Mouse (Mus musculus) liver, embryonic 12.5 days (tissue): ENCODE results near the gene Klhl9. TPM values are rescaled to one million over a fixed set of nuclear protein-coding genes. Genes with fewer than 3 reads are reported as not detected.

Source experiments
- ATAC-seq: fragments of 200-750 bp; cut with Nextera tagmentation; 2 replicates; pipeline ENCODE4 v1.8.0; 2017; ENCODE audit warnings: moderate number of reproducible peaks, mild to moderate bottlenecking, moderate library complexity
- H3K27ac ChIP-seq: fragments of 300-500 bp; sonication (generic); 2 replicates; pipeline ENCODE4 v1.5.1; 2016; ENCODE audit warnings: mild to moderate bottlenecking
- H3K27me3 ChIP-seq: fragments of 300-500 bp; sonication (generic); replicated peaks from 2 replicates; pipeline ENCODE4 v1.6.1; 2016; ENCODE audit warnings: mild to moderate bottlenecking, moderate library complexity
- H3K36me3 ChIP-seq: fragments of 300-500 bp; sonication (generic); 2 replicates; pipeline ENCODE4 v1.6.1; 2016; ENCODE audit warnings: mild to moderate bottlenecking, moderate library complexity
- H3K4me1 ChIP-seq: fragments of 300-500 bp; sonication (generic); 2 replicates; pipeline ENCODE4 v1.6.1; 2016
- H3K4me2 ChIP-seq: fragments of 300-500 bp; sonication (generic); 2 replicates; pipeline ENCODE4 v1.6.1; 2016; ENCODE audit warnings: mild to moderate bottlenecking, moderate library complexity
- H3K4me3 ChIP-seq: fragments of 300-500 bp; sonication (generic); 2 replicates; pipeline ENCODE4 v1.5.1; 2016; ENCODE audit warnings: mild to moderate bottlenecking, moderate library complexity
- H3K9ac ChIP-seq: fragments of 300-500 bp; sonication (generic); 2 replicates; pipeline ENCODE4 v1.6.1; 2016; ENCODE audit warnings: mild to moderate bottlenecking, moderate library complexity
- H3K9me3 ChIP-seq: fragments of 300-500 bp; sonication (generic); replicated peaks from 2 replicates; pipeline ENCODE4 v1.6.1; 2016; ENCODE audit warnings: mild to moderate bottlenecking, moderate library complexity
- WGBS: fragments of 180-500 bp; shearing (Covaris S2); methylation state at CpG from one replicate; pipeline ENCODE4 v1.1.7; 2016; ENCODE audit not compliant: insufficient replicate concordance; 5-methylcytosine and 5-hydroxymethylcytosine counted together
- polyA plus RNA-seq: library from polyadenylated mRNA; unstranded; fragments of >200 nt; fragmentation: Nextera tagmentation; extraction: Ambion mirVana; gene quantifications from 2 replicates; pipeline ENCODE4 v1.2.1, GENCODE M21; 2016

The Klhl9 gene
- polyA plus RNA-seq, 1 experiment from 2014 or later, result 38.0 TPM

DNA sequence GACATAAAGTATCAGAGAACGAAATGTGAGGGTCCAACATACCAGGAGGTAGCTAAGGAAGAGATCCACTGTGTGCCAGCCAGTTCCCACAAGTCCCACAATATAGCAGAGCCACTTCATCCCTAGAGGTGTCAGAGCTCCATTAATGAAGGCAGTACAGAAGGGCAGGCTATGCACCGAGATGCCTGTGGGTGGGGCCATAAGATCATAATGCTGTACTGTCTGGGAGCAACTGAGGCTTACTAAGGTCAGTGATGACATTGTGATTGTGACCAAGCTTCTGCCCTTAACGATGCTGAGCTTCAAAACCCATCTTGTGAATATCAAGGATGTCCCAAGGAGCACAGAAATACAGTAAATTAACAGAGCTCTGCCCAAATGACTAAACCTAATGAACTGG lies 21.9 kb upstream of the Klhl9 start:
- H3K4me2 ChIP-seq, result no peak overlapping the region
- no peaks in the 10 kb centered on the region for H3K27me3 ChIP-seq
- H3K27ac ChIP-seq, result no peak overlapping the region
- no peaks in the 10 kb centered on the region for H3K36me3 ChIP-seq
- no peak for ATAC-seq
- no peaks in the 10 kb centered on the region for H3K4me1 ChIP-seq
- 55% methylated on average over 3 of the region's 3 CpGs for whole genome bisulfite sequencing
- no peak overlapping the region for H3K9ac ChIP-seq
- no peaks in the 10 kb centered on the region for H3K9me3 ChIP-seq
- no peak overlapping the region for H3K4me3 ChIP-seq

- H3K9me3 ChIP-seq, result no peaks in the 10 kb centered on the region
- H3K27me3 ChIP-seq, result no peaks in the 10 kb centered on the region
- no peak overlapping the region for H3K4me2 ChIP-seq
- WGBS, result 57% methylated on average over 7 of the region's 7 CpGs
- H3K36me3 ChIP-seq, result no peaks in the 10 kb centered on the region
- H3K9ac ChIP-seq, result no peak overlapping the region
- no peak overlapping the region for H3K4me3 ChIP-seq
- no peak for ATAC-seq
- H3K27ac ChIP-seq, result no peak overlapping the region
- H3K4me1 ChIP-seq, result no peaks in the 10 kb centered on the region
These were observed 20.6 kb upstream of the Klhl9 start for GRCm38 (mm10) chr4:88742771-88743371.

- no peak overlapping the region for H3K27ac ChIP-seq
- no peak for ATAC-seq
- H3K4me1 ChIP-seq, result no peaks in the 10 kb centered on the region
- H3K4me2 ChIP-seq, result no peak overlapping the region
- no peak overlapping the region for H3K4me3 ChIP-seq
- H3K9me3 ChIP-seq, result no peaks in the 10 kb centered on the region
- no peaks in the 10 kb centered on the region for H3K36me3 ChIP-seq
- H3K9ac ChIP-seq, result no peak overlapping the region
- no peaks in the 10 kb centered on the region for H3K27me3 ChIP-seq
- WGBS, result 31% methylated on average over 4 of the region's 4 CpGs
These were observed 19.2 kb upstream of the Klhl9 start for GRCm38 (mm10) chr4:88741426-88741825.

DNA sequence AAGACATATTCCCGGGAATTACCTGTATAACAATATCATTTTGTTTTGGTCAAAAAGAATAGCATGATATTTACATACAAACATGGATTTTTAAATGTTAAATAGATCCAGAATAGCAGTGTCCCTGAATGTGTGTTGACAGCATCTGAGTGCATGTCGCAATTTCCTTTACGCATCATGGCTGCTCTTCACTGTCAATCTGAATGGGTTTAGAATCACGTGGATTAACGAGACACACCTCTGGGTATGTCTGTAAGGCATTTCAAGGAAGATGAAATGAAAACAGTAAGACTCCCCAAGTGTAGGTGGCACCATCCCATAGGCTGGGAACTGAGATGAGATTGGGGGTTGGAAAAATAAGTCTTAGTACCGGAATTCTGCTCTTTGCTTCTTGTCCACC lies 16.8 kb upstream of the Klhl9 start:
- H3K4me1 ChIP-seq, result no peaks in the 10 kb centered on the region
- H3K9me3 ChIP-seq, result no peaks in the 10 kb centered on the region
- H3K36me3 ChIP-seq, result no peaks in the 10 kb centered on the region
- H3K27me3 ChIP-seq, result peaks cover 5% of the 10 kb centered on the region
- no peak overlapping the region for H3K27ac ChIP-seq
- WGBS, result 60% methylated on average over 6 of the region's 6 CpGs
- no peak overlapping the region for H3K4me3 ChIP-seq
- no peak overlapping the region for H3K4me2 ChIP-seq
- ATAC-seq, result no peak
- no peak overlapping the region for H3K9ac ChIP-seq

DNA sequence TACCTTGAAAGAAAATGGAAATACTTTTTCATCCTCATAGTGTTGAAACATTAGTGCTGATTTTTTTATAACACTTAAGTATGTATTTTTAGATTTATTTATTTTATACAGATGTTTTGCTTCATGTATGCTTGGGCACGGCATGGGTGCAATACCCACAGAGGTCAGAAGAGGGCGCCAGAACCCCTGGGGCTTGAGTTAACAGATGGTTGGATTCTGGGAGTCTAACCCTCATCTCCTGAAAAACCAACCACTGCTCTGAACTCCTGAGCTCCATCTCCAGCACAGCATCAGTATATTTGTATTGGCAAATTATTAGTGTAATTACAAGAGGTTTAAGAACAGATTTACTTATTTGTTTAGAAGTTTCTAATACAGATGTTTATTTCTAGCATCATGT lies 16.2 kb upstream of the Klhl9 start:
- Histone ChIP-seq H3K9me3 (no peaks in the 10 kb centered on the region), H3K4me3 (no peak overlapping the region), H3K4me2 (no peak overlapping the region), H3K4me1 (no peaks in the 10 kb centered on the region), H3K9ac (no peak overlapping the region), H3K27me3 (peaks cover 5% of the 10 kb centered on the region), H3K27ac (no peak overlapping the region), H3K36me3 (no peaks in the 10 kb centered on the region)
- 3% methylated on average over 2 of the region's 2 CpGs for WGBS
- ATAC-seq, result no peak

GRCm38 (mm10) chr4:88727324-88727723 lies 5.1 kb upstream of the Klhl9 start:
- ATAC-seq, result no peak
- Histone ChIP-seq H3K4me2 (peak overlapping the region; percentile 22; the same call in 1 of the 2 replicates), H3K4me3 (no peak overlapping the region), H3K9me3 (no peaks in the 10 kb centered on the region), H3K4me1 (0 out of 2 replicates have a peak, but pooled peaks cover 7% of the 10 kb centered on the region), H3K27ac (no peak overlapping the region), H3K36me3 (no peaks in the 10 kb centered on the region), H3K9ac (no peak overlapping the region), H3K27me3 (no peaks in the 10 kb centered on the region)
- WGBS, result 0% methylated on average over 1 of the region's 1 CpGs

- 0 out of 2 replicates have a peak overlapping the region, but pooled peaks have one; percentile 16 for H3K27ac ChIP-seq
- H3K4me1 ChIP-seq, result 0 out of 2 replicates have a peak, but pooled peaks cover 7% of the 10 kb centered on the region
- H3K27me3 ChIP-seq, result no peaks in the 10 kb centered on the region
- H3K4me3 ChIP-seq, result no peak overlapping the region
- no peaks in the 10 kb centered on the region for H3K9me3 ChIP-seq
- ATAC-seq, result no peak
- H3K4me2 ChIP-seq, result peak overlapping the region; percentile 22; the same call in 1 of the 2 replicates
- H3K9ac ChIP-seq, result no peak overlapping the region
- WGBS, result 31% methylated on average over 6 of the region's 6 CpGs
- H3K36me3 ChIP-seq, result no peaks in the 10 kb centered on the region
These were observed 4.5 kb upstream of the Klhl9 start for GRCm38 (mm10) chr4:88726727-88727126.

DNA sequence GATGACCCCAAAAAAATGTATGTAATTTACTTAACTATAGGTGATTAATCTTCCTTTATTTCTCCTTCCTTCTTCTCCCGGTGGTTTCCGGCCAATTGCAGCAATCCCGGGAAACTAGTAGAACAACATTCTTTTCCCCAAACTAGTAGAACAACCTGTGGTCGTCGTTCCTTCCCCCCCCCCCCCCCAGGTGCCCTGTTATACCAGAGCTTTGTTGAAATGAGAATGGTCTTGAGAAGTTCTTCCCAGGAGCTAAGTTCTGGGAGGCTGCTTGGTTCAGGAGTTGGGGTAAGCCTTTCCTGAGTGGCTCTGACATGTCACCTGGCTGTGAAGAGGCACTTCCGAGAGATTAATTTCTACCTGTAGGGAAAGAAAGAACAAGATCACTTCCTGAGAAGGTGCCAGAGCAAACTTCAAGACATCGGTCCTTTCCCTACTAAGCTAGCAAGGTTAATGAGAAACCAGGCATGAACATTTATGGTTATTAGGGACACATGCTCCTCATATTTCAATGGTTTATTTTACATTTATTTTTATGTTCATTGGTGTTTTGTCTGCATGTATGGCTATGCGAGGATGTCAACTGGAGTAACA lies 1.3 kb upstream of the Klhl9 start:
- Histone ChIP-seq H3K9me3 (no peaks in the 10 kb centered on the region), H3K36me3 (peaks cover 16% of the 10 kb centered on the region), H3K27me3 (no peaks in the 10 kb centered on the region), H3K4me2 (no peak overlapping the region), H3K4me3 (no peak overlapping the region), H3K27ac (no peak overlapping the region), H3K4me1 (peaks cover 32% of the 10 kb centered on the region), H3K9ac (no peak overlapping the region)
- 65% methylated on average over 8 of the region's 8 CpGs for WGBS
- ATAC-seq, result no peak

- WGBS, result 70% methylated on average over 1 of the region's 1 CpGs
- Histone ChIP-seq H3K27me3 (no peaks in the 10 kb centered on the region), H3K4me1 (peaks cover 34% of the 10 kb centered on the region), H3K27ac (no peak overlapping the region), H3K9me3 (no peaks in the 10 kb centered on the region), H3K36me3 (peaks cover 51% of the 10 kb centered on the region), H3K4me3 (peak overlapping the region; percentile 19), H3K9ac (no peak overlapping the region), H3K4me2 (peak overlapping the region; percentile 48)
- no peak for ATAC-seq
These were observed 3.5 kb downstream of the Klhl9 start for GRCm38 (mm10) chr4:88718715-88719114.

DNA sequence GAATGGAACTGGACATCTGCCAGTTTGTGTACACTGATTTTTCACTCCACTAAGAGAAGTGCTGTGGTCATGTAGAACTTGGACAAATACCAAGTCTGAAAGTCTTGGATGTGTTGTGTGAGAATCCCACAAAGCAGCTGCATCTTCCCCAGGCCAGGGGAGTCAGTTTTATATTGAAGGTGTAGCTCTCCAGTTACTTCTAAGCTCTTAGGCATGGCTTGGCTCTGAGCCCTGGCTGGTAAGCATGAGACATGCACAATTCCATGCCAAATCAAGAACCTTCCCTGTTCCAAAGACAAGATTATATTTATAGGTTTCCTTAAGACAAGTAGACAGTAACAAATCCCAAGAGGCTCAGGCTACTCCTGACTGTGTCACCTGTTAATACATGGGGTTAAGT lies 7.2 kb downstream of the Klhl9 start:
- ATAC-seq, result no peak

GRCm38 (mm10) chr4:88714281-88714680 lies 8.0 kb downstream of the Klhl9 start:
- no peak overlapping the region for H3K4me2 ChIP-seq
- 61% methylated on average over 1 of the region's 1 CpGs for WGBS
- H3K4me1 ChIP-seq, result peaks cover 13% of the 10 kb centered on the region

More for the DNA sequence above, 7.2 kb downstream of the Klhl9 start:
- Histone ChIP-seq H3K4me3 (no peak overlapping the region), H3K9ac (no peak overlapping the region), H3K36me3 (peaks cover 48% of the 10 kb centered on the region), H3K9me3 (no peaks in the 10 kb centered on the region), H3K27me3 (no peaks in the 10 kb centered on the region), H3K27ac (no peak overlapping the region), H3K4me2 (no peak overlapping the region), H3K4me1 (peaks cover 18% of the 10 kb centered on the region)

GRCm38 (mm10) chr4:88707128-88707826 lies 15.0 kb downstream of the Klhl9 start:
- no peaks in the 10 kb centered on the region for H3K4me1 ChIP-seq
- H3K4me2 ChIP-seq, result no peak overlapping the region
- H3K36me3 ChIP-seq, result no peaks in the 10 kb centered on the region
- no peak overlapping the region for H3K27ac ChIP-seq
- 86% methylated on average over 1 of the region's 1 CpGs for WGBS
- no peak overlapping the region for H3K9ac ChIP-seq
- no peaks in the 10 kb centered on the region for H3K9me3 ChIP-seq
- no peak for ATAC-seq
- no peaks in the 10 kb centered on the region for H3K27me3 ChIP-seq
- H3K4me3 ChIP-seq, result no peak overlapping the region

More at GRCm38 (mm10) chr4:88714281-88714680, 8.0 kb downstream of the Klhl9 start:
- no peak for ATAC-seq
- no peak overlapping the region for H3K4me3 ChIP-seq
- no peak overlapping the region for H3K9ac ChIP-seq
- no peak overlapping the region for H3K27ac ChIP-seq
- H3K9me3 ChIP-seq, result no peaks in the 10 kb centered on the region
- peaks cover 46% of the 10 kb centered on the region for H3K36me3 ChIP-seq
- H3K27me3 ChIP-seq, result no peaks in the 10 kb centered on the region
